Mouse (Mus musculus) neural tube, embryonic 11.5 days (tissue): ENCODE results near the gene Ctxn1. TPM values are rescaled to one million over a fixed set of nuclear protein-coding genes. Genes with fewer than 3 reads are reported as not detected.
A peak's percentile ranks its signal among the peaks of the same experiment; 100 is the strongest.

Experiments
- ATAC-seq: fragments of 200-750 bp; cut with Nextera tagmentation; 2 replicates; pipeline ENCODE4 v1.8.0; 2017; ENCODE audit warnings: moderate number of reproducible peaks, mild to moderate bottlenecking, moderate TSS enrichment, moderate library complexity; ENCODE audit not compliant: insufficient read depth, low FRiP score, low TSS enrichment
- DNase-seq: peaks from one replicate; pipeline ENCODE4 v3.0.0-alpha.2; 2015; ENCODE audit warnings: low spot score
- H3K27ac ChIP-seq: fragments of 300-500 bp; sonication (generic); 2 replicates; pipeline ENCODE4 v1.5.1; 2014; ENCODE audit warnings: low read depth, mild to moderate bottlenecking, low read length
- H3K27me3 ChIP-seq: fragments of 300-500 bp; sonication (generic); 2 replicates; pipeline ENCODE4 v1.6.1; 2014; ENCODE audit warnings: mild to moderate bottlenecking, low read length, mixed read lengths; ENCODE audit not compliant: control insufficient read depth, insufficient read depth
- H3K36me3 ChIP-seq: fragments of 300-500 bp; sonication (generic); 2 replicates; pipeline ENCODE4 v1.6.1; 2014; ENCODE audit warnings: mild to moderate bottlenecking, low read length, moderate library complexity, mixed read lengths; ENCODE audit not compliant: control insufficient read depth, insufficient read depth
- H3K4me1 ChIP-seq: fragments of 300-500 bp; sonication (generic); 2 replicates; pipeline ENCODE4 v1.6.1; 2014; ENCODE audit warnings: low read length, mixed read lengths; ENCODE audit not compliant: control insufficient read depth, insufficient read depth
- H3K4me2 ChIP-seq: fragments of 300-500 bp; sonication (generic); 2 replicates; pipeline ENCODE4 v1.6.1; 2014; ENCODE audit warnings: low read depth, mild to moderate bottlenecking, moderate library complexity
- H3K4me3 ChIP-seq: fragments of 300-500 bp; sonication (generic); 2 replicates; pipeline ENCODE4 v1.5.1; 2014; ENCODE audit warnings: low read depth, low read length
- H3K9ac ChIP-seq: fragments of 300-500 bp; sonication (generic); 2 replicates; pipeline ENCODE4 v1.6.1; 2014; ENCODE audit warnings: mild to moderate bottlenecking, low read length
- H3K9me3 ChIP-seq: fragments of 300-500 bp; sonication (generic); 2 replicates; pipeline ENCODE4 v1.6.1; 2016; ENCODE audit warnings: low read length; ENCODE audit not compliant: control insufficient read depth
- WGBS: fragments of 180-500 bp; shearing (Covaris S2); extraction: QIAGEN DNeasy Blood & Tissue Kit; methylation state at CpG from one replicate; pipeline ENCODE4 v1.1.7; 2014; 5-methylcytosine and 5-hydroxymethylcytosine counted together
- polyA plus RNA-seq: library from polyadenylated mRNA; unstranded; fragments of >200 nt; fragmentation: Nextera tagmentation; extraction: Ambion mirVana; gene quantifications from 2 replicates; pipeline ENCODE4 v1.2.1, GENCODE M21; 2014

The Ctxn1 gene
- polyA plus RNA-seq, 1 experiment from 2014 or later: 140 TPM

- ATAC-seq (no peak), DNase-seq (no peak)
- H3K27ac ChIP-seq: no peak overlapping the region
- no peaks in the 10 kb centered on the region; the same call in 1 of the 2 replicates for H3K9me3 ChIP-seq
- H3K4me2 ChIP-seq: no peak overlapping the region
- peaks cover 24% of the 10 kb centered on the region for H3K36me3 ChIP-seq
- H3K4me3 ChIP-seq: no peak overlapping the region
- H3K4me1 ChIP-seq: peaks cover 3% of the 10 kb centered on the region
- H3K9ac ChIP-seq: no peak overlapping the region
- 95% methylated on average over 5 of the region's 5 CpGs for WGBS
- H3K27me3 ChIP-seq: 0 out of 2 replicates have a peak, but pooled peaks cover 2% of the 10 kb centered on the region
Measured at GRCm38 (mm10) chr8:4245061-4245460, 14.0 kb downstream of the Ctxn1 start.

GRCm38 (mm10) chr8:4239193-4239890 is 19.7 kb downstream of the Ctxn1 start:
- Histone ChIP-seq H3K4me1 (peaks cover 13% of the 10 kb centered on the region), H3K27me3 (no peaks in the 10 kb centered on the region), H3K36me3 (peaks cover 10% of the 10 kb centered on the region), H3K9ac (peak overlapping the region; percentile 84), H3K4me2 (peak overlapping the region; percentile 78), H3K9me3 (no peaks in the 10 kb centered on the region), H3K4me3 (peak overlapping the region; percentile 79), H3K27ac (peak overlapping the region; percentile 77)
- ATAC-seq (peak; percentile 28), DNase-seq (no peak)
- WGBS: 14% methylated on average over 19 of the region's 19 CpGs

- no peaks in the 10 kb centered on the region for H3K9me3 ChIP-seq
- peaks cover 5% of the 10 kb centered on the region for H3K36me3 ChIP-seq
- H3K9ac ChIP-seq: peak within 1 kb of the TSS; percentile 84
- peak within 1 kb of the TSS; percentile 79 for H3K4me3 ChIP-seq
- no peaks in the 10 kb centered on the region for H3K27me3 ChIP-seq
- under 1% methylated on average over 71 of the region's 71 CpGs for WGBS
- H3K4me2 ChIP-seq: peak within 1 kb of the TSS; percentile 78
- peak; percentile 100 for DNase-seq
- ATAC-seq: peak; percentile 95
- peak within 1 kb of the TSS; percentile 80 for H3K27ac ChIP-seq
- H3K4me1 ChIP-seq: peaks cover 13% of the 10 kb centered on the region
Measured at GRCm38 (mm10) chr8:4238434-4239192, 20.5 kb downstream of the Ctxn1 start, which contains the start of the genes Map2k7 and Gm49320. Gene Map2k7 (plus strand): TSS chr8:4238740. Gene Gm49320 (plus strand): TSS chr8:4238865.

- WGBS: 19% methylated on average over 15 of the region's 15 CpGs
- Histone ChIP-seq H3K27me3 (no peaks in the 10 kb centered on the region), H3K36me3 (no peaks in the 10 kb centered on the region; the same call in 1 of the 2 replicates), H3K4me3 (peak overlapping the region; percentile 79), H3K27ac (peak overlapping the region; percentile 80), H3K9me3 (no peaks in the 10 kb centered on the region), H3K9ac (peak overlapping the region; percentile 75), H3K4me2 (peak overlapping the region; percentile 78), H3K4me1 (peaks cover 13% of the 10 kb centered on the region)
- ATAC-seq: no peak; the same call in 1 of the 2 replicates
- DNase-seq: no peak
Measured at GRCm38 (mm10) chr8:4237814-4238433, 21.1 kb downstream of the Ctxn1 start.

GRCm38 (mm10) chr8:4230612-4231351 is 28.3 kb downstream of the Ctxn1 start:
- Histone ChIP-seq H3K27me3 (peaks cover 16% of the 10 kb centered on the region), H3K9ac (no peak overlapping the region), H3K4me2 (no peak overlapping the region), H3K9me3 (no peaks in the 10 kb centered on the region), H3K4me1 (peaks cover 3% of the 10 kb centered on the region; the same call in 1 of the 2 replicates), H3K36me3 (no peaks in the 10 kb centered on the region), H3K27ac (no peak overlapping the region), H3K4me3 (no peak overlapping the region)
- ATAC-seq (no peak), DNase-seq (no peak)
- 62% methylated on average over 10 of the region's 10 CpGs for WGBS

GRCm38 (mm10) chr8:4229784-4230183 is 29.3 kb downstream of the Ctxn1 start:
- WGBS: 79% methylated on average over 5 of the region's 5 CpGs
- peaks cover 16% of the 10 kb centered on the region for H3K27me3 ChIP-seq
- DNase-seq: no peak

GRCm38 (mm10) chr8:4227919-4228318 is 31.2 kb downstream of the Ctxn1 start:
- H3K4me1 ChIP-seq: peaks cover 3% of the 10 kb centered on the region; the same call in 1 of the 2 replicates
- no peak for ATAC-seq

More at GRCm38 (mm10) chr8:4229784-4230183, 29.3 kb downstream of the Ctxn1 start:
- peaks cover 3% of the 10 kb centered on the region; the same call in 1 of the 2 replicates for H3K4me1 ChIP-seq
- no peak for ATAC-seq
- no peaks in the 10 kb centered on the region for H3K36me3 ChIP-seq
- H3K4me2 ChIP-seq: no peak overlapping the region
- no peak overlapping the region for H3K27ac ChIP-seq
- no peak overlapping the region for H3K4me3 ChIP-seq
- H3K9ac ChIP-seq: no peak overlapping the region
- no peaks in the 10 kb centered on the region for H3K9me3 ChIP-seq

More at GRCm38 (mm10) chr8:4227919-4228318, 31.2 kb downstream of the Ctxn1 start:
- Histone ChIP-seq H3K27me3 (peaks cover 16% of the 10 kb centered on the region), H3K27ac (no peak overlapping the region), H3K9ac (no peak overlapping the region), H3K9me3 (no peaks in the 10 kb centered on the region), H3K36me3 (no peaks in the 10 kb centered on the region), H3K4me3 (no peak overlapping the region), H3K4me2 (no peak overlapping the region)
- WGBS: 95% methylated on average over 4 of the region's 4 CpGs
- no peak for DNase-seq
